Mouse (Mus musculus) adrenal gland, adult 8-10 months (tissue): ENCODE data around the gene Zc3h12d. TPM values are rescaled to one million over a fixed set of nuclear protein-coding genes. Genes with fewer than 3 reads are reported as not detected.

ENCODE experiments used
- DNase-seq: peaks from one replicate; pipeline ENCODE4 v3.0.0; 2022
- total RNA-seq, 4 experiments: library from RNA; stranded (reverse); gene quantifications; 2 replicates each; pipeline ENCODE4 v1.2.4; 2022

Gene Zc3h12d
- total RNA-seq, result under 1 TPM; 0.24 to 0.95 (median 0.58) TPM

DNA sequence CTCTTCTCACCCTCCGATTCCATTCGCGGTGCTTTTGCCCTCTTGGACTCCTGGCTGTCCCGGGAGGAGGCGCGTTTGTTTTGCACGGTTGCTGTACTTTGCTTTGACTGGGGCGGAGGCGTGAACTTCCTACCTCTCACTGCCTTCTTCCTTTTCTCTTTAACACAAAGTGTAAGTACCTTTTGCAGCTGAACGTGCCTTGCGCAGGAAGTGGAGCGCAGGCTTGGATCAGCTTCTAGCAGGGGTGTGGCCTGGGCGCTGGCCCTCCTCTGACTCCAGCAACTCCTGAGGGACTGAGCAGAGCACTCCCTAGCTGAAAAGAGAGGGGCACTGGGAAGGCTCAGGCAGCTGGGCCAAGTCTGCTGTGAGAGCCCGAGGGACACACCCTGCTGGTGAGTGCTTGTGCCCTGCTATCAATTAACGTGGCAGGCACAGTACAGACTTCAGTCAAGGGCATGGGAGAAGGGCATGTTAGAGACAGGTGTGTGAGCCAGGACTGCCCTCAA lies at the start of gene Zc3h12d:
Gene Zc3h12d (plus strand): TSS at position 300 of the 506 bp plus-strand sequence.
- no peak for DNase-seq

DNA sequence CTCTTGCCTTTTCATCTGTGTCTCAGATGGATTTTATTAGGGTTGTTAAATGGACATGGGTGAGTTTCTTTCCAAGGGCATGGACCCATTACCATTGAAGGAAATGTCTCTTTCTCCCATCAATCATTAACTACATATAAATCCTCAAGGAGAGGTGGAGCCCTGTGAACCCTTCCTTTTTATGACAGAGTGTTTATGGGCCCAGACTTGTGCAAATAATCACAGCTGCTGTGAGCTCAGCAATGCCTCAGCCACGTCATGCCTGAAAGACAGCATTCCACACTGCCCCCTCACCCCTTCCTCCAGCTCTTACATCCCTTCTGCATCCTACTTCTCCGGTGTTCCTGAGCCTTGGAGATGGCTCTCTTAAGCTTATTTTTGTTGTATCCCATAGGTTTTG lies 45.0 kb upstream of the Zc3h12d start:
- DNase-seq, result no peak

DNA sequence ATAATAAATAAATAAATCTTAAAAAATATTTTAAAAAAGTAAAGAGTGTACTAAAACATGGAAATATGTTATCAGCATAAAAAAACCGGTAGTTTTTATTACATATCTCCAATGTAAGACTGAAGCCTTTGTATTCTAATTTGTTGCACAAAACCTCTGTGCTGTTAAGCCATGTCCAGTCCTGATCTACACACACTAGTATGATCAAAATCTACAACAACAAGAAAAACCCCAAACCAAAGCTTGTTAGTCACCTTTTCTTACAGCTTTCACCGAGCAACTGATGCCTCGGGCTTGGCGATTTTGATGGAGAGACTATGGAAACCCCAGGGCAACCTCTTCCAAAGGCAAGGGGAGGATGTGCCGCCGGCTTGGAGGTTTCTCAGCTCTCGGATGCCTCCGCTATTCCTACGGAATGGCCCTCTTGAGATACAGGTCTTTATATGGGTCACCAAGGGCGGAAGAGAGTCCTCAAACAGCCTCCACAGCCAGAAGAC lies 40.0 kb upstream of the Zc3h12d start:
- no peak for DNase-seq

DNA sequence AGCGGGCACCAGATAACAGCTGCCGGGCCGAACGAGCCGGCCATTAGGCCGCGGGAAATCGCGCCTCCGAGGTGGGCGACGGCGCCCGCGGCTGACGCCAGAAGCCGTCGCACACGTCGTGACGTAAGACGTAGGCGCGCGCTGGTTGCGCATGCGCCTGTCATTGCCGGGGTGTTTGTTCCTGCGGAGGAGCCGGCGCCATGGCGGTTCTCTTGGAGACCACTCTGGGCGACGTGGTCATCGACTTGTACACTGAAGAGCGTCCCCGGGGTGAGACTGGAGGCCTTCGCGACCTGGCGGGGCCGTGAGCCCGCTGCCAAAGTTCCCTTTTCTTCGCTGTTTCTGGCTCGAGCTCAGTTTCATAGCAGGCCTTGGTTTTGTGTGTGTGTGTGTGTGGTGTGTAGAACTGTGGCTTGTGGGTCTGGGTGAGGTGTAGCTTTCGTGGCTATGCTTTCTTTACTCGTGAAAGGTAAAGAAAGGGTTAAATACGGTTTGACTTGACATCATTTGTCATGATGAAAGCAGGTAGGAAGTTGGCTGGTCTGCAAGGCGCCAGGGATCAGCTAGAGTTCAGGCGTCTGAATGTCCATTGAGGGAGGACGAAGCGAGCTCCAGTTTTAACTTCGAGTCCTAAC lies 39.4 kb upstream of the Zc3h12d start, which contains the start of the genes Ginm1 and Ppil4:
Gene Ginm1 (minus strand): TSS at position 74 of the 635 bp plus-strand sequence.
Gene Ppil4 (plus strand): TSS at position 141 of the 635 bp plus-strand sequence.
- DNase-seq, result peak; percentile 82

DNA sequence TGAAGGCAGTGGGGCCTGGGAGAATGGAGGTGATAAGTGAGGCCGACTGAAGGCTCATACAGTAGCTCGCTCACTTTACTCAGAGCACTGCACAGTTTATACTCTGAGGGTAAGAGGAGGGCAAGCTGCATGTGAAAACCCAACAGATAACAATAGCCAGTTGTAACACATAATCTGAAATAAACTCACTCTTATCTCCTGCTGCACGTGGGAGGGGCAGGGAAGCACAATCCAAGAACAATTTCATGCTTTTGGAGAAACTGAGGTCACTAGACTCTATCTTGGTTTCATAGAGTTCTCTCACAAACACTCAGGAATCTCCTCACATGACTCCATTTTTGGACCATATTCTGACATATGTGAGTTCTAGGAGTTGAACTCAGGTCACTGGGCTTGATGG lies 31.0 kb upstream of the Zc3h12d start:
- DNase-seq, result no peak

DNA sequence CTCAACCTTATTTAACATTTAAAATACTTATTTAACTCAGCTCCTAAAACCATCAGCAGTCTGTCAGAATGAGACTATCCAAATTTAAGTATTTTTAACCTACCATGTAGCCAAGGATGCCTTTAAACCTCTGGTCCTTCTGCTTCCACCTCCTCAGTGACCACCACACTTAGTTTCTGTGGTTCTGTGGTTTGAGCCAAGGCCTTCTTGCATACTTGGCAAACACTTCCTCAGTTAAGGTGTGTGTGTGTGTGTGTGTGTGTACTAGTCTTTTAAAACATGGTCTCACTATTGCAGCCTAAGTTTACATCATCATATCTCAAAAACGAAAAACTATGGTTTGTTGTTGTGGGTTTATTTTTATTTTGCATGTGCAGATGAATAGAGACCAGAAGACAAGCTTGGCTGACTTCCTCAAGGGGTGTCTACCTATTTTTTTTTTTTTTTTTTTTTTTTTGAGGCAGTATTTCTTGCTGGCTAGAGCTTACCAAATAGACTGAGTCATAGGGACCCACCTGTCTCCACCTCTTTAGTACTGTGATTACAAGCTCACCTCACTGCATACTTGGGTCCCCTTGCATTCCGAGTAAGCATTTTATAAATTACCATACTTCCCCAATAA lies 29.6 kb upstream of the Zc3h12d start:
- no peak for DNase-seq

DNA sequence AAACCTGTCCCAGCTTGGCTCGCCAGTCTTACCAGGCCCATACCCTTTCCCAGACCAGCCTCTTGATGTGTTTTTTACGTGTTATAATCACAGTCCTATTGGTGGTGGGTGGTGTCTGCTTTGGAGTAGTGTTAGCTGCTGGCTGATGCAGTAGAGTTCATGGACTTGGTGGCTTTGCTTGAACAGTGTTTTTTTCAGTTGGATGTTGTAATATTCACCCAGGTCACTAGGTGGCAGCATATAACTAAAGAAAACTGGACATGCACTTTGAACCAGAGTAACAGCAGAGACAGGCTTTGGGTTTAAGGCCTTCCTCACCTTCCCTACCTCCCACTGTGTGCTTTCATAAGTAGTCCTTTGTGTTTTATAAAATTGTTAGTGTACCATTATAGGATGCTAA lies 22.3 kb upstream of the Zc3h12d start:
- no peak for DNase-seq

DNA sequence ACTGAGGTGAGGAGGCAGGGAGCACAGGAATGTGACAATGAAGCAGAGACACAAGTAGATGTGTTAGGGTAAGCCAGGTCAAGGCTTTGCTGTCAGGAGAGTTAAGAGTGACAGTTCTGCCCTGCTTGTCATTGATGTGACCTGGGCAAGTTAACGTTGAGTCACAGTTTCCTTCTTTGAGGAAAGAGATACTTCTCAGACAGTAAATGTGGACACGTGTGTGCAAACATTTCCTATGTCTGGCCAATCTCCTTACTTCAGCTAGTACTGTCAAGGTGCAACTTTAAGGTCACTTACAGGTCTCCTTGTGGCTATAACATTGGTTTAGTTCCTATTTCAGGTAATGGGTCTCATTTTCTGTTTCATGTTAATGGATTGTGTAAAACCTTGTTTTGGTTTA lies 15.8 kb upstream of the Zc3h12d start:
- no peak for DNase-seq

DNA sequence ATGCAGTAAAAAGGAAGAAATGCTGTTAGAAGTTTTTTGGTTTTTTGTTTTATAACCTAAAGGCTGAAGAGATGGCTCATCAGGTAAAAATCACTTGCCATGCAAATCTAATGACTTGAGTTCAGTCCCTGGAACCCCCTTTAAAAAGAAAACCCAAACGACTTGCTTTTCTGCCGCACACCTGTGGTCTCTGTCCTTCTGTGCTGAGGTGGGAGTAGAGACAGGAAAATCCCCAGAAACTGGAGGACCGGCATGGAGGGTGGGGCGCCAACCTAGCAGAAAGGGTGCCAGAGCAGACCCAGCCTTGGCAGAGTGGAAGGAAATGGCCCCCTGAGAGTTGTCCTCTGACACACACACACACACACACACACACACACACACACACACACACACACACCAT lies 13.6 kb upstream of the Zc3h12d start:
- no peak for DNase-seq

DNA sequence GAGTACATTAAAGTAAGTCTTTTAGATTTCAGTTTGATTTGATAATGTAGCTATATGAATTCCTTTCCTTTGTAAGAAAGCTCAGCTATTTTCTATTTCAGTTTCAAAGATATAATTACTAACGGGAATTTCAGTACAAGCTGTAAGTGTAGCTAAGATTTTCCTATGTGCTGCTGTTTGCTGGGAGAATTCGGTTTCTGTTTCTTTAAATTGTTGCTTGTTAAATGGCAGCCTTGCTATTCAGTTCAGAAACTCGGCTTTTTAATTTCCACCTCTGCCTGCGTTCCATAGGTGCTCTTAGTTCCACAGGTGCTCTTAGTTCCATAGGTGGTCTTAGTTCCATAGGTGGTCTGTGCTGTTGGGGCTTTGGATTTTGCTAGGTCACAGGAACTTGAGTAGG lies 13.1 kb upstream of the Zc3h12d start:
- DNase-seq, result no peak

DNA sequence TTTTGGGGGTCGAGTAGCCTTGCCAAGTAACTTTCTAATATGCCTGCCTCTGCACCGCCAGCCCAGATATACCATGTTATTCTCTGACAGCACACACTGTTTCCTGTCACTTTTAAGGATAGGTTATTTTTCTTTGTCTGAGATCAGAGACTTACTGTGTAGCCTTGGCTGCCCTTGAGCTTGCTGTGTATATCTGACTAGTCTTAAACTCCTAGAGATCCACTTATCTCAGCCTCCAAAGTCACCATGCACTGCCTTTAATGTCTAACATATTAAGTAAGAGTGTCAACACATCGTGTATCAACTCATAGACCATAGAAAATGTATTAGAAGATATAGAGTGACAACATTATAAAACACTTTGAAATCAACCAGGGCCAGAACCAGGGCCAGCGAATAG lies 12.7 kb upstream of the Zc3h12d start:
- DNase-seq, result no peak

DNA sequence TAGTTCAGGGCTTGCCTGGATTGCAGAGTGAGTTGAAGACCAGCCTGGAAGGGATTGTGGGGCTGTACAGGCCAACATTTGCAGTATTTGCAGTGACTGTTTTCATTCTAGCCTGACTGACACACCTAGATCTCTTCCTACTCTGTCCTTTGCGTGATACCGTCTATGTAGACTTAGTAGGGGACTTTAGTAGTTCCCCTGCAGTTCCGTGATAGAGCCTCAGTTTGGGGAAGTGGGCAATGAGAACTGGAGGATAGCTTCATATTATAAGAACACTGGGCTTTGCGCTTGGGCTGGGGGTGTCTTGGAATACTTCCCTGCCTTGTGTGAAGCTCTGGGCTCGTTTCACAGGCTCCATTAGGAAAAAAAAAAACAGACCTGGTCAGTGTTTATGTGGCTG lies 12.1 kb upstream of the Zc3h12d start:
- DNase-seq, result no peak

DNA sequence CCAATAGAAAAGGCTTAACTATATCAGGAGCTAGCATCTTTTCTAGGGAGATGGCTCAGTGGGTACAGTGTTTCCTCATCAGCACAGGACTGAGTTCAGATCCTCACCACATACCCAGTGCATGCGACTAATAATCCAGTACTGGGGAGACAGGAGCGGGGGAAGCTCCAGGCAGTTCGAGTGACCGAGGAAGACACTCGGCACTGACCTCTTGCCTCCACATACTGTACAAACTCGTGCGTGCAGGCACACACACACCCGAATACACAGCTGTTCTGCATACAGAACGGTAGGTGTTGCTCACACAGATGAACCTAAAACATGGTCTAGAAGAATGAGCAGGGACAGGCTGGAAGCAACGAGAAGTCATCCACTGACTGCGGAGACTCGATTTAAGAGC lies 10.3 kb upstream of the Zc3h12d start:
- no peak for DNase-seq

DNA sequence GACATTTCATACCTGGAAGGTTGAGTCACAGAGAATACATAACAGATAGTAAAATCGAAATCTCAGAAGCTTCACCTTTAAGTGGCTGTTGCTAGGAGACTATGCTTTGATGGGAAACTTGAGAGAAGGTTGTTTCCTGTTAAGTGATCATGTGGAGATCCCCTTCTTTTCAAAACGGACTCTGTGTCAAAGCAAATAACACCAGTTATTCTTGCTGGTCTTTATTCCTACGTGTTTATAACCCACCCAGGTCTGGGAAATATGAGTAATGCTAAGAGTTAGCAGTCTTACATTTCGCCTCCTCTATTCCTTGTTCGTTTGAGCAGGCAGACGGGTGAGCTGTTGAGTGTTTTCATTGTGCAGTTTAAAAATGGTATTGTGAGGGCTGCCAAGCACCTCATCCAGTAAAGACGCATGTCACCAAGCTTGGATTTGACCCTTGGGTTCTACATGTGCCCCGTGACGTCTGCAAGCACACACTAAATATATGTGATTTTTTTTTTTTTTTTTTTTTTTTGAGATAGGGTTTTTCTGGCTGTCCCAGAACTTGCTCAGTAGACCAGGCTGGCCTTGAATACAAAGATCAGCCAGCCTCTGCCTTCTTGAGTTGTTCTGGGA lies 7.5 kb upstream of the Zc3h12d start:
- no peak for DNase-seq

DNA sequence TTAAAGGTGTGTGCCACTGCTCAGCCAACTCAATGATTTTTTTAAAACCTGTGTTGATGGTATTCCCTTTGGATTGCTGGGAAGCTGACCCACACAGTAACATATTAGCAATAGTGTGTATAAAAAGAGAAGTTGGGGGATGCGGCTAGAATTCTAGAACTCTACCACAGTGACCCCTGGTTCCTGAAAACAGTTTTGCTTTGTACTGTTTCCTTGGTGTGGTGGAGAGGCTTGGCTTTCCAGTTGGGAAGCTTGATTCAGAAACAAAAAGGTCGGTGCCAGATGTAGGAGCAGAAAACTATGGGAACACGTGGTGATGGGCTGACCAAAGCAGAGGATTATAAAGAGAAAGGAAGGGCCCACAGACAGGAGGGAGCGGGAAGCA lies 7.0 kb upstream of the Zc3h12d start:
- DNase-seq, result no peak

DNA sequence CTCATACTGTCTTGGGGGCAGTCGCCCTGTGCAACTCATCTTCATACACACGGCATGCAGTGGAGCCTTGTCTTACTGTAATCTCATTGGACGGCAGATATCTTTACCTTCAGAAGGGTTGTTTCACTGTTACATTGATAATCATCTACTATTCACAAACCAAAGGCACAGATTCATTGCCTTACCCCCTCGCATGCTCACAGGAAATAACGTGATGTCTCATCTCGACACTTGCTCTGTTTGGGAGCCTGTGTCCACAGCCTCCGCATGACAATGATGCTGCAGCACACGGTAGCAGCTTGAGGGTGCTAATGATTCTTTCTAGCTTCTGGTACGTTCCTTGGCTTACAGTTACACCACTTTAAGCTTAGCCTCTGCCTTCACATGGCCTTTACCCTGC lies 6.2 kb upstream of the Zc3h12d start:
- DNase-seq, result no peak

DNA sequence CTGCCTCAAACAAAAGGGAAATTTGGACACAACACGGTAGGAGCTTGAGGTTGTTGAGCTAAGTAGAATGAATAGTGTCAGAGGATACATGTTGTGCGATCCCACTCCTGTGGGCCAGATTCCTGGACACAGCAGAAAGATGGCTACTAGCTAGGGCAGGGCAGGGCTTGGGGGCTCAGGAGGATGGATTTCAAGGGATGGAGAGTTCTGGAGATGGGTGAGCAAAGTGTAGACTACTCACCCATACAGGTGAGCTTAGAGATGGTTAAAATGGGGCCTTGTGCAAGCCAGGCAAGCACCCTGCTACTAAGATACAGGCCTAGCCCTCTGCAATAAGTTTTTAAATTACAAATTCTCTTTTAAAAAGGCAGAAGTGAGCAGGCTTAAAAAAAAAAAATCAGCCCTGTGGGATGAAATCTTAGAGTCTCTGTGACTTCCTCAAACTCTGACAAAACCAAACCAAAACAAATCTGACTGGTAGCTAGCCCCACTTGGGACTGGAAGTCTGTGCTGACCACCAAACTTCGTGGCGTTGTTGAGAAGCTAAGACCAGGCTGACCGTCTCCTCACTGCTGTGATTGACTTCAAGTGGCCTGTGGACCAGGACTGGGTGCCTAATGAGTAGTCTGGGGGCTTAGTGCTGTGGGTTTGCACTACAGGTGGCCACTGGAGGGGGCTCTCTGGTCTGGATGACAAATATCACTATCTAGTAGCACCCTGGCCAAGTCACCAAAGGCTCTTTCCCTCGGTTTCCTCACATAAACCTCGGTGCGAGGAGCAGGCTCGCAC lies 1.3 kb downstream of the Zc3h12d start:
- no peak for DNase-seq

DNA sequence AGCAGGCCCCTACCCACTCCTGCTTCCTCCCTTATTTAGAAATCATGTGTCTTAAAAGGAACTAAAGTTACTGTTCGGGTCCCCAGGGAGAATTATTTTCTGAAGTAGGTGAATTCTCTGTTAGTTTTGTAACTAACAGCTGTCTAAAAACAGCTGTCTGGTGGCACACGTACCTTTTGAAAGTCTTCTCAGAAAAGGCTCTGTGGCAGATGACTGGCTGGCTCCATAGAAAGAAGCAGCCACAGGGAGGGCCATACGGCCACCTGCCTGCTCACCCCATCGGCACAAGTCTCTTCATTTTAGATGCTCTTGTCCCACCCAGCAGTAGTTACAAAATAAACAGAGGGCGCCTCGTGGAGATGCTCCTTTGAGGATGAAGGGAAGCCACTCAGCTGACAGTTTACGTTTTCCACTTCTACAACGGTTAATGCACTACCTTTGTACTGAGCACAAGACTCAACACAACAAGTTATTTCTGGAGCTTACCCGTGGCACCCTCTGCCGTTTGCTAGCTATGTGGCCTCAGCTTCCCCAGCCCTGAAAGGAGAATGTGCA lies 2.5 kb downstream of the Zc3h12d start:
- no peak for DNase-seq

DNA sequence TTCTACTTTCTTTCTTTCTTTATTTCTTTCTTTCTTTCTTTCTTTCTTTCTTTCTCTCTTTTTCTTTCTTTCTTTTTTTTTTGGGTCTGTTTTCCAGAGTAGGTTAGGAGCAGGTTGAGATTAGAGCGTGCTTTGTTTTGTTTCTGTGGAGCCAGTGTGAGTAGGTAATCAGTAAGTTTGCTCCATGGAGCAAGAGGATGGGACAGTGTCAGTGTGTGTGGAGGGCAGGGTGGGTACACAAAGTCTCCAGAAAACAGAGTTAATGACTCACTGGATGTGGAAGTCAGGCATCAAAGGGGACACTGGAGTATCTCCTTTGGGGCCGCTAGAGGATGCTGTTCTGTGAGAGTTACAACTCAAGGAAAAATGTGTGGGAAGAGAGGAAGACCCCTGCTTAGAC lies 4.6 kb downstream of the Zc3h12d start:
- no peak for DNase-seq

DNA sequence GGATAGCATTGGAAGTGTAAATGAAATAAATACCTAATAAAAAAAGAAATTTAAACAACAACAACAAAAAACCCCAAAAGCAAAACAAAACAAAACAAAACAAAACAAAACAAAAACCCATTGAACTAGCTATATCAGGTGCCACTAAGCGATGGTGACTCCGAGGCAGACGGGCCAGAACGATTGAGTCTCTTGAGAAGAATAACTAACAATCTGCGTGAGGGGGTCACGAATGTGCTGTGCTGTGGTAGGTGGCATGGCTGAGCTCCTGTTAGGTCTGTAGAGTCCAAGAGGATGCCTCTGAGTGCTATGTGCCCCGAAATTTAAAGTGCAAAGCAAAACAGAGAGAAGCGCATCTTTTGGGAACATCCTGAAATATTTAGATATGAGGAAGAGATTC lies 5.2 kb downstream of the Zc3h12d start:
- no peak for DNase-seq

DNA sequence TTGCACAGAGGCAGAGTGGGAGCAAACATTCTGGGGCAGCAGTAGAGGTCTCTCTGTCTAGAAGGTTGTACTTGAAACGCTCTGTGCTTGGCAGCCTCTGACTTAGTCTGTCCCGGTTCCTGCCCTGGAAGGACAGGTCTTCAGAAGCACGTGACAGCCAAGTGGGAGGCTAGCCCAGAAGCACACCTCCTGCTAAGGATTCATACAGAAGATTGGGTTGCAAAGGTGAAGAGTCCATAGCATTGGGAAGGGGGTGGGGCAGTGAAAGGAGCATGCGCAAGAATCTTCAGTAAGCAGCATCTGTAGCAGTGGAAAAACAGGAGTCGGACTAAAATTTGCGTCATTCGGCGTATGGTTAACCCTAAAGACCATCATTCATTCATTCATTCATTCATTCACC lies 5.8 kb downstream of the Zc3h12d start:
- no peak for DNase-seq

DNA sequence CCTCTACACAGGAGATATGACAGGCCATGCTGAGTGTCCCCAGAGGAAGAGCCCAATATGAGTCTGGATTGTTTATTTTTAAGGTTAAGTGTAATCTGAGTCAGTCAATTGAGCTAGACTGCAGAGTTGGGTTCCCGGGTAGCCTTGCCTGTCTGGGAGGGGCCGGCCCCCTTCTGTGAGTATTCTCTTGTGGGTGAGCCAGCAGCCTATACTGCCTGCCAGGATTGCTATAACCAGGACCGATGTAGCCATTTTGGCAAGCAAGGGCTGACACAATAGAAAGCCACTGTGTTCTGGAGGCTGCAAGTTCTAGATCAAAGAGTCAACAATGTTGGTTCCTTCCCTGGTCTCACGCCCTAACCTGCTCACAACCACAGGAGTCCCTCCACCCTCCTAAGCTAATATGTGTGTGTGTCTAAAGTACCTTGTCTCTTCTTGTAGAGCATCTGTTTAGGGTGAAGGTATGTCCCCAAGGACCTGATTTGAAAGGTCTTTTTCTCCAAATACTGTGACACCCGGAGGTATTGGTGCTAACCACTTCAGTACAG lies 6.7 kb downstream of the Zc3h12d start:
- DNase-seq, result no peak
